Mouse (Mus musculus): ENCODE results near the gene Plcb4.
"Not testable (repeated sequence)": the region's sequence is repeated elsewhere in the genome, so short reads cannot be mapped to it uniquely, and the experiment has no call there.

The Plcb4 gene

GRCm38 (mm10) chr2:135712331-135712730, 53.5 kb downstream of the Plcb4 start:
- no peak for ATAC-seq (ENCODE audit: insufficient number of reproducible peaks, low FRiP score, low TSS enrichment)

- ATAC-seq (ENCODE audit: insufficient number of reproducible peaks, low FRiP score, low TSS enrichment) = no peak
Measured at GRCm38 (mm10) chr2:135712921-135713320, 54.1 kb downstream of the Plcb4 start.

- ATAC-seq (ENCODE audit: insufficient number of reproducible peaks, low FRiP score, low TSS enrichment) = no peak
Measured at GRCm38 (mm10) chr2:135716180-135716579, 57.4 kb downstream of the Plcb4 start.

GRCm38 (mm10) chr2:135717232-135718134, 58.7 kb downstream of the Plcb4 start:
- ATAC-seq (ENCODE audit: insufficient number of reproducible peaks, low FRiP score, low TSS enrichment) = peak; percentile 88

GRCm38 (mm10) chr2:135722109-135722508, 63.3 kb downstream of the Plcb4 start:
- ATAC-seq (ENCODE audit: insufficient number of reproducible peaks, low FRiP score, low TSS enrichment) = no peak

- no peak for ATAC-seq (ENCODE audit: insufficient number of reproducible peaks, low FRiP score, low TSS enrichment)
Measured at GRCm38 (mm10) chr2:135723387-135723786, 64.6 kb downstream of the Plcb4 start.

- no peak for ATAC-seq (ENCODE audit: insufficient number of reproducible peaks, low FRiP score, low TSS enrichment)
Measured at GRCm38 (mm10) chr2:135724489-135724888, 65.7 kb downstream of the Plcb4 start.

GRCm38 (mm10) chr2:135725362-135725761, 66.6 kb downstream of the Plcb4 start:
- no peak for ATAC-seq (ENCODE audit: insufficient number of reproducible peaks, low FRiP score, low TSS enrichment)

GRCm38 (mm10) chr2:135727088-135727487, 68.3 kb downstream of the Plcb4 start:
- no peak for ATAC-seq (ENCODE audit: insufficient number of reproducible peaks, low FRiP score, low TSS enrichment)

- no peak for ATAC-seq (ENCODE audit: insufficient number of reproducible peaks, low FRiP score, low TSS enrichment)
Measured at GRCm38 (mm10) chr2:135727925-135728324, 69.1 kb downstream of the Plcb4 start.

- no peak for ATAC-seq (ENCODE audit: insufficient number of reproducible peaks, low FRiP score, low TSS enrichment)
Measured at GRCm38 (mm10) chr2:135731591-135731990, 72.8 kb downstream of the Plcb4 start.

- no peak for ATAC-seq (ENCODE audit: insufficient number of reproducible peaks, low FRiP score, low TSS enrichment)
Measured at GRCm38 (mm10) chr2:135732651-135733050, 73.8 kb downstream of the Plcb4 start.

- ATAC-seq (ENCODE audit: insufficient number of reproducible peaks, low FRiP score, low TSS enrichment) = no peak
Measured at GRCm38 (mm10) chr2:135733926-135734510, 75.2 kb downstream of the Plcb4 start.

- peak; percentile 77 for ATAC-seq (ENCODE audit: insufficient number of reproducible peaks, low FRiP score, low TSS enrichment)
Measured at GRCm38 (mm10) chr2:135737506-135737905, 78.7 kb downstream of the Plcb4 start.

GRCm38 (mm10) chr2:135738022-135738780, 79.4 kb downstream of the Plcb4 start:
- not testable (repeated sequence) for ATAC-seq (ENCODE audit: insufficient number of reproducible peaks, low FRiP score, low TSS enrichment)

GRCm38 (mm10) chr2:135738950-135739349, 80.1 kb downstream of the Plcb4 start:
- no peak for ATAC-seq (ENCODE audit: insufficient number of reproducible peaks, low FRiP score, low TSS enrichment)

GRCm38 (mm10) chr2:135742954-135743700, 84.3 kb downstream of the Plcb4 start:
- ATAC-seq (ENCODE audit: insufficient number of reproducible peaks, low FRiP score, low TSS enrichment) = no peak

GRCm38 (mm10) chr2:135744711-135745110, 85.9 kb downstream of the Plcb4 start:
- ATAC-seq (ENCODE audit: insufficient number of reproducible peaks, low FRiP score, low TSS enrichment) = peak; percentile 19; the same call in 1 of the 2 replicates

GRCm38 (mm10) chr2:135745126-135745525, 86.3 kb downstream of the Plcb4 start:
- ATAC-seq (ENCODE audit: insufficient number of reproducible peaks, low FRiP score, low TSS enrichment) = no peak

- ATAC-seq (ENCODE audit: insufficient number of reproducible peaks, low FRiP score, low TSS enrichment) = no peak
Measured at GRCm38 (mm10) chr2:135748441-135748840, 89.6 kb downstream of the Plcb4 start.
